Mouse (Mus musculus) mature B cell (primary cell): ENCODE results near the gene Palm3.
"Not testable (repeated sequence)": the region's sequence is repeated elsewhere in the genome, so short reads cannot be mapped to it uniquely, and the experiment has no call there.

Source experiments
- in situ Hi-C: fragments of 300-500 bp; cut with MboI; formaldehyde crosslinking; loops from 2 replicates; pipeline ENCODE4 v1.14.3; 2019

Gene Palm3

GRCm38 (mm10) chr8:84021096-84021495, at the start of gene Palm3:
Gene Palm3 (plus strand): TSS chr8:84021471.
- in situ Hi-C loops: no loop called here

- in situ Hi-C loops: no loop called here
Measured at GRCm38 (mm10) chr8:83971661-83972060, 49.6 kb upstream of the Palm3 start.

GRCm38 (mm10) chr8:83972150-83973120, 48.8 kb upstream of the Palm3 start, which contains the start of gene Prkaca:
Gene Prkaca (plus strand): TSS chr8:83972993.
- in situ Hi-C loops: no loop called here

GRCm38 (mm10) chr8:83973161-83974031, 47.9 kb upstream of the Palm3 start:
- in situ Hi-C loops: no loop called here

- in situ Hi-C loops: no loop called here
Measured at GRCm38 (mm10) chr8:83974521-83974920, 46.8 kb upstream of the Palm3 start.

GRCm38 (mm10) chr8:83976101-83976630, 45.1 kb upstream of the Palm3 start:
- in situ Hi-C loops: no loop called here

- in situ Hi-C loops: no loop called here
Measured at GRCm38 (mm10) chr8:83976779-83977350, 44.4 kb upstream of the Palm3 start.

- in situ Hi-C loops: no loop called here
Measured at GRCm38 (mm10) chr8:83977646-83978045, 43.6 kb upstream of the Palm3 start.

- in situ Hi-C loops: no loop called here
Measured at GRCm38 (mm10) chr8:83978200-83978599, 43.1 kb upstream of the Palm3 start.

GRCm38 (mm10) chr8:83980250-83980649, 41.0 kb upstream of the Palm3 start:
- in situ Hi-C loops: no loop called here

GRCm38 (mm10) chr8:83980845-83981244, 40.4 kb upstream of the Palm3 start:
- in situ Hi-C loops: no loop called here

GRCm38 (mm10) chr8:83981533-83981932, 39.7 kb upstream of the Palm3 start:
- in situ Hi-C loops: no loop called here

- in situ Hi-C loops: no loop called here
Measured at GRCm38 (mm10) chr8:83982449-83982848, 38.8 kb upstream of the Palm3 start.

- in situ Hi-C loops: not testable (repeated sequence)
Measured at GRCm38 (mm10) chr8:83983222-83983621, 38.0 kb upstream of the Palm3 start.

GRCm38 (mm10) chr8:83989243-83989642, 32.0 kb upstream of the Palm3 start:
- in situ Hi-C loops: no loop called here

- in situ Hi-C loops: no loop called here
Measured at GRCm38 (mm10) chr8:83990170-83990569, 31.1 kb upstream of the Palm3 start.

- in situ Hi-C loops: no loop called here
Measured at GRCm38 (mm10) chr8:83992488-83992887, 28.8 kb upstream of the Palm3 start.

GRCm38 (mm10) chr8:83994030-83994429, 27.2 kb upstream of the Palm3 start:
- in situ Hi-C loops: no loop called here

GRCm38 (mm10) chr8:83995973-83996372, 25.3 kb upstream of the Palm3 start:
- in situ Hi-C loops: no loop called here

GRCm38 (mm10) chr8:83996567-83997505, 24.4 kb upstream of the Palm3 start:
- in situ Hi-C loops: no loop called here
